Mouse (Mus musculus): ENCODE measurements around the gene Zhx3.

GRCm38 (mm10) chr2:160849617-160850240 is 23.1 kb downstream of the Zhx3 start:
- no peak for TF ChIP-seq POLR2A (IDR thresholded peaks at IDR 0.05; ENCODE audit: insufficient read depth, low read depth, low read length)
- TF ChIP-seq EP300 (IDR thresholded peaks at IDR 0.05; ENCODE audit: insufficient read depth, low read depth, low read length), result no peak
- peak; percentile 62 for TF ChIP-seq CTCF (IDR thresholded peaks at IDR 0.05)
